Mouse (Mus musculus) right cerebral cortex, postnatal 10 days (tissue): ENCODE data around the gene Phospho1.
"Not testable (repeated sequence)": the region's sequence is repeated elsewhere in the genome, so short reads cannot be mapped to it uniquely, and the experiment has no call there.

Source experiments
- DNase-seq, 2 experiments: peaks; one replicate each; pipeline ENCODE4 v3.0.0; 2021; ENCODE audit warnings: low spot score in 2 of 2

Phospho1 gene

DNA sequence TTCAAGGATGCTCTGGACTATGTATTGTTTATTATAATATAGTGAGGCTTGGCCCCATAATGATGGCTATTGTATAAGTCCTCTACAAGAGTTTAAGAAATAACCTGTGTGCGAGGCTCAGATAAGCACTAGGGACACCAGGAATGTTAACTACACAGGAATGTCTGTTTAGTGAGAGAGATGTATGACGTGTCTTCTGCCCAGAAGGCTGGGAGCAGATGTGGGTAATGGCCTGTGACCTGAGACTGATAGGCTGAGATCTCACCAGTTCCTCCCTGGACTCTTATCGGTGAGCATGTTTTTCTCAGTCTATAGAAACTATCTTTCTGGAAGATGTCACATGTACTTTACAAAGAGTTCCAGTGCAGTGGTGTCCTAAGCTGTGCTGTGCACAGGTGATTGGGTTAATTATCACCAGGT lies 35.8 kb downstream of the Phospho1 start:
- DNase-seq = no peak

DNA sequence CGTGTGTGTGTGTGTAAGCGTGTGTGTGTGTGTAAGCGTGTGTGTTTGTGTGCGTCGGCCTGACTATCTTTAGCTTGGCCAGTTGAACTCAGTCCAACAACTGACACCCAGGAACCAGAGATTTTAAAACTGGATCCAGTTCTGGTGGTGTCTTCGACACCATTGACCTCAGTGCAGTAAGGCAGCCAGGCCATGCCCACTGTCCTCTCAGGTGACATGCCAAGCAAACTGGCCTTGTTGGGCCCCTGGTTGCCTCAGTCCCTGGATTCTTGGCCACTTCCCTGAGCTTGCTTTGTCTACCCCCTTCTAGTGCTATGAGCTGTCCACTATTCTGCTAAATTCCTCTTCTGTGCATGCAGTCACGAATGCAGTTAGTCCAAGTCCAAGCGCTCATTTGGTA lies 37.1 kb downstream of the Phospho1 start:
- DNase-seq = no peak

GRCm38 (mm10) chr11:95869442-95869841 lies 45.1 kb downstream of the Phospho1 start:
- no peak for DNase-seq

DNA sequence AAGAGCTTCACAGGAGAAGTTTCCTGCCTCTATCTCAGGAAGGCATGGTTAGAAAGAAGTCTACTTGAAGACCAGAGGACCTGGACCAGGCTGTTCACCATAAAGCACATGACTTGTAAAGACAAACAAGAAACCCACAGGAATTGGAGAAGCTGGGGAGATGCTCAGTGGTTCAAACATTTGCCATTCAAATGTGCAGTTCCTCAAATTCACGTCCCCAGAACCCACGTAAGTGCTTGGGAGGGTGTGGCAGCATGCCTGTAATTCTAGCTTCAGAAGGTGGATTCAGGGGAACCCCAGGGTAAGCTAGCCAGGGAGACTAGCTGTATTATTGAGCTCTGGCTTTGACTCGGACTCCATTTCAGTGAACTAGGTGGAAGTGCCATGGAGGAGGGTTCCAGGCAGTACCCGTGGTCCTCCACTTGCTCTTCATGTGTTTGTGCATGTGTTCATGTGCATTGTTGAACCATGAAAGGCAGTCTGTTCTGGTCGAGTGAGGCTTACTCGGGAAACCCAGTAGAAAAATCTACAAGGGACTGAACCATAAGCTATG lies 45.7 kb downstream of the Phospho1 start:
- DNase-seq = no peak

GRCm38 (mm10) chr11:95875804-95876203 lies 51.5 kb downstream of the Phospho1 start:
- DNase-seq = no peak

- peak; percentile 49 to 79 for DNase-seq
These were observed 52.0 kb downstream of the Phospho1 start for GRCm38 (mm10) chr11:95876296-95876695.

DNA sequence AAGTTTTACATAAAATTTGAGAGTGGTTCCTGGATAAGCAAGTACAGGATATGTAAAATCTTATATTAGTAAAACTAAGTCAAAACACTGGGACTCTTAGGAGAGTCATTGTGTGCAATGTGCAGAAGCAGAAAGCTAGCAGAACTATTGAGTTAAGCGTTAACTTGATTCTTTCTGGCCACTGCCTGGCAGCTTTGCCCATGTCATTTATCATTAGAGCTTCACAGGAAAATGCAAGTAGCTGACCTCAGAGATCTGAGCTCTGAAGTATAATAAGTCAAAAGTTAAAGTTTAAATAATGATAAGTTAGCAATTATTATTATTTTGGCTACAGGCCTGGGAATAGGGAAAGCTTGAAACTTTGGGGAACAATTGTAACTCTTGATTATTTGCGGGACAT lies 55.6 kb downstream of the Phospho1 start:
- DNase-seq = not testable (repeated sequence)
